Mouse (Mus musculus): Measurements from ENCODE around the gene Mas1.

- TF ChIP-seq GATA1 (IDR thresholded peaks at IDR 0.05; ENCODE audit: borderline replicate concordance, low read length) = no peak
- no peak for TF ChIP-seq FLI1 (IDR thresholded peaks at IDR 0.05; ENCODE audit: low read length)
These were observed 57.6 kb downstream of the Mas1 start for GRCm38 (mm10) chr17:12810103-12810972.

Measured in megakaryocyte, embryonic 14.5 days (primary cell).